Mouse (Mus musculus): Measurements from ENCODE around the gene Meis2. TPM values are rescaled to one million over a fixed set of nuclear protein-coding genes. Genes with fewer than 3 reads are reported as not detected.

Gene Meis2
- not detected in 2 replicates for total RNA-seq (2023)

GRCm38 (mm10) chr2:116065570-116066005 lies at the start of gene Meis2:
TSS of gene Meis2 (minus strand) at chr2:116065839.

